Mouse (Mus musculus) hindbrain, postnatal 0 days (tissue): ENCODE results near the gene Prickle4. TPM values are rescaled to one million over a fixed set of nuclear protein-coding genes. Genes with fewer than 3 reads are reported as not detected.

Experiments used
- ATAC-seq: fragments of 200-750 bp; cut with Nextera tagmentation; 2 replicates; pipeline ENCODE4 v1.8.0; 2017; ENCODE audit warnings: mild to moderate bottlenecking, moderate TSS enrichment, moderate library complexity
- DNase-seq: peaks from one replicate; pipeline ENCODE4 v3.0.0-alpha.2; 2015; ENCODE audit warnings: low spot score
- H3K27ac ChIP-seq: fragments of 300-500 bp; sonication (generic); 2 replicates; pipeline ENCODE4 v1.5.1; 2014; ENCODE audit warnings: mild to moderate bottlenecking
- H3K27me3 ChIP-seq: fragments of 300-500 bp; sonication (generic); 2 replicates; pipeline ENCODE4 v1.6.1; 2014; ENCODE audit warnings: low read length, mixed read lengths; ENCODE audit not compliant: insufficient read depth
- H3K36me3 ChIP-seq: fragments of 300-500 bp; sonication (generic); 2 replicates; pipeline ENCODE4 v1.6.1; 2014; ENCODE audit warnings: low read length, mixed read lengths; ENCODE audit not compliant: insufficient read depth
- H3K4me1 ChIP-seq: fragments of 300-500 bp; sonication (generic); 2 replicates; pipeline ENCODE4 v1.6.1; 2014; ENCODE audit warnings: antibody characterized with exemption, low read length, mixed read lengths; ENCODE audit not compliant: insufficient read depth
- H3K4me2 ChIP-seq: fragments of 300-500 bp; sonication (generic); 2 replicates; pipeline ENCODE4 v1.6.1; 2014; ENCODE audit warnings: low read depth, mild to moderate bottlenecking, low read length, moderate library complexity, mixed read lengths
- H3K4me3 ChIP-seq: fragments of 300-500 bp; sonication (generic); 2 replicates; pipeline ENCODE4 v1.5.1; 2014; ENCODE audit warnings: low read length
- H3K9ac ChIP-seq: fragments of 300-500 bp; sonication (generic); replicated peaks from 2 replicates; pipeline ENCODE4 v1.6.1; 2014; ENCODE audit warnings: mild to moderate bottlenecking, low read length, moderate library complexity, mixed read lengths
- H3K9me3 ChIP-seq: fragments of 300-500 bp; sonication (generic); 2 replicates; pipeline ENCODE4 v1.6.1; 2016; ENCODE audit warnings: low read length, mixed read lengths
- CTCF ChIP-seq: IDR thresholded peaks from 2 replicates; pipeline ENCODE4 v1.5.1; 2016; ENCODE audit warnings: antibody characterized with exemption, control low read depth, low read depth
- WGBS: fragments of 180-500 bp; shearing (Covaris S2); extraction: QIAGEN DNeasy Blood & Tissue Kit; methylation state at CpG from one replicate; pipeline ENCODE4 v1.1.7; 2014; 5-methylcytosine and 5-hydroxymethylcytosine counted together
- polyA plus RNA-seq: library from polyadenylated mRNA; unstranded; fragments of >200 nt; fragmentation: Nextera tagmentation; extraction: Ambion mirVana; gene quantifications from 2 replicates; pipeline ENCODE4 v1.2.1, GENCODE M21; 2015
- total RNA-seq: library from RNA; depleted of rRNA; stranded (reverse); fragments of >200 nt; gene quantifications from 2 replicates; pipeline ENCODE4 v1.2.3, GENCODE M21; 2014

The Prickle4 gene
- total and polyA plus RNA-seq, 2 experiments from 2014 or later: 1.5 to 2.2 TPM

- H3K27ac ChIP-seq: peak overlapping the region; percentile 69; the same call in 1 of the 2 replicates
- no peaks in the 10 kb centered on the region for H3K27me3 ChIP-seq
Measured at GRCm38 (mm10) chr17:47738066-47738878, 43.7 kb upstream of the Prickle4 start.

DNA sequence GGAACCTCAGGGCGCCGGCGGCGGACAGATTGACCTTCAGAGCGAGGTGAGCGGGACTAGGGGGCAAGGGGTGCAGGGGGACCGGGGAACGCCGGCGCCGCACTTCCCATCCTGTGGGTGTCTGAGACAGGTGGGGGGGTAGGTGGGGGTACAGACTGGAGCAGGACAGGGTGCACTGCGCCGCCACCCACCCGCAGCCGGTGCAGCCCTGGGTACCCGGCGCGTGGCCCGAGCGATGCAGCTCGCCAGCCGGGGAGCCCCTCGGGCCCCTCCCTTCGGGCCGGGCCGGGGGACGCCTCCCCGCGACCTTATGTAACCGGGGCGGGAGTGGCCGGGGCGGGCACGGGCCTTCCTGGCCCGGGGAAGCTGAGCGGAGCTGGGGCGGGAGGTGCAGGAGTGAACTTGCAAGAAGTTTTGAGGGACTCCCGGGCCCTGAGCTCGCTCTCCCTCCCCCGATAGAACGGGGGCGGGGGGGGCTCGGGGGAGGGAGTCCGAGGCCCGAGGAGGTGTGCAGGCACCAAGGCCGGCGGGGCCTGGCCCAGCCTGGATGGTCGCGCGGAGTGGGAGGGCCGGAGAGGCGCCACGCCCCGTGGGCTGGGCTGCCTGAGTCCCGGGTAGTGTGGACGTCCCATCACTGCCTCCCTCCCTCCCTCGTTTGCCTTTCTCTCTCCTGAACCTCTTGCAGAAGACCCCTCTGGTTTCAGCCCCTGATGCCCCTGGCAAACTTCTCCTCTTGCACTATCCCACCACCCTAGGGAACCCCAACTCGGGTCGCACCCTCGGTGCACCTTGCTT, 42.9 kb upstream of the Prickle4 start:
- Histone ChIP-seq H3K4me1 (0 out of 2 replicates have a peak, but pooled peaks cover 5% of the 10 kb centered on the region), H3K27ac (peak overlapping the region; percentile 69), H3K9me3 (no peaks in the 10 kb centered on the region), H3K36me3 (no peaks in the 10 kb centered on the region), H3K4me3 (peak overlapping the region; percentile 61), H3K9ac (peak overlapping the region; percentile 53), H3K4me2 (peak overlapping the region; percentile 95), H3K27me3 (no peaks in the 10 kb centered on the region)
- no peak for TF ChIP-seq CTCF
- 1% methylated on average over 46 of the region's 60 CpGs for WGBS
- peak; percentile 83 for ATAC-seq
- DNase-seq: peak; percentile 70

More at GRCm38 (mm10) chr17:47738066-47738878, 43.7 kb upstream of the Prickle4 start:
- Histone ChIP-seq H3K9ac (peak overlapping the region; percentile 53), H3K4me1 (0 out of 2 replicates have a peak, but pooled peaks cover 5% of the 10 kb centered on the region), H3K36me3 (no peaks in the 10 kb centered on the region), H3K4me3 (peak overlapping the region; percentile 61), H3K9me3 (no peaks in the 10 kb centered on the region), H3K4me2 (peak overlapping the region; percentile 95)
- TF ChIP-seq CTCF: 0 out of 2 replicates have a peak, but pooled peaks have one; percentile 10
- ATAC-seq (peak; percentile 46), DNase-seq (peak; percentile 19)
- WGBS: 2% methylated on average over 45 of the region's 61 CpGs

GRCm38 (mm10) chr17:47736856-47737255, 42.3 kb upstream of the Prickle4 start, which contains the start of gene Tfeb:
TSS of gene Tfeb (plus strand) at chr17:47737030.
- 0 out of 2 replicates have a peak, but pooled peaks cover 5% of the 10 kb centered on the region for H3K4me1 ChIP-seq
- peak; percentile 74 for ATAC-seq
- peak within 1 kb of the TSS; percentile 69 for H3K27ac ChIP-seq

DNA sequence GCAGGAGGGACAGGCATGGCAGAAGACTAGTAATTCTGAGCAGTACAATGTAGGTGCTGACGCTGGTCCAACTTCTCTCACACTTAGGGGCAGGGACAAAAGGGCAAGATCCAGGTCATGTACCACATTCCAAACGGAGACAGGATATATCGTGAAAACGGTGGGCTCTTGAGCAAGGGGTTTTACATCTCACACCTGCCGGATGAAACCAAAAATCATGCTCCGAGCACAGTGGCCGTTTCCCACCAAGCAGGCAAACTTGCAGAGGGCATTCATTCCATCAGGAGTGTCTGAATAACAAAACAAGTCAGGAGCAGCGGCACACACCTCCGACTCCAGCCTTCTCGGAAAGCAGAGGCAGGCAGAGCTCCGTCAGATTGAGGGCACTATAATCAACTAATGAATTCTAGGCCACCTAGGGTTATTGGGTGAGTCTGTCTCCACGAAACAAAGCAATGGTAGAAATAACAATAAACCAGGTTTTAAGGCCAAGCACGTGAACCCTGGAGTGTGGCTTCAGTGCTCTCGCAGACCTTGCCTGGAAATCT, 41.1 kb upstream of the Prickle4 start:
- ATAC-seq (no peak), DNase-seq (no peak)
- no peak overlapping the region for H3K9ac ChIP-seq
- no peaks in the 10 kb centered on the region for H3K9me3 ChIP-seq
- H3K4me3 ChIP-seq: no peak overlapping the region
- no peaks in the 10 kb centered on the region for H3K36me3 ChIP-seq
- H3K27me3 ChIP-seq: no peaks in the 10 kb centered on the region
- H3K4me2 ChIP-seq: no peak overlapping the region
- 0 out of 2 replicates have a peak, but pooled peaks cover 5% of the 10 kb centered on the region for H3K4me1 ChIP-seq
- H3K27ac ChIP-seq: no peak overlapping the region
- no peak for TF ChIP-seq CTCF
- 75% methylated on average over 14 of the region's 14 CpGs for WGBS

More at GRCm38 (mm10) chr17:47736856-47737255, 42.3 kb upstream of the Prickle4 start, which contains the start of gene Tfeb:
- H3K36me3 ChIP-seq: no peaks in the 10 kb centered on the region
- TF ChIP-seq CTCF: peak; percentile 80
- H3K27me3 ChIP-seq: no peaks in the 10 kb centered on the region
- WGBS: 2% methylated on average over 43 of the region's 47 CpGs
- no peaks in the 10 kb centered on the region for H3K9me3 ChIP-seq
- peak; percentile 96 for DNase-seq
- H3K9ac ChIP-seq: peak within 1 kb of the TSS; percentile 53
- H3K4me2 ChIP-seq: peak within 1 kb of the TSS; percentile 95
- H3K4me3 ChIP-seq: peak within 1 kb of the TSS; percentile 61

GRCm38 (mm10) chr17:47730633-47731575, 36.4 kb upstream of the Prickle4 start:
- H3K4me1 ChIP-seq: no peaks in the 10 kb centered on the region
- H3K27me3 ChIP-seq: no peaks in the 10 kb centered on the region
- H3K4me3 ChIP-seq: no peak overlapping the region
- peak; percentile 29 for TF ChIP-seq CTCF
- ATAC-seq (no peak), DNase-seq (no peak)
- H3K9me3 ChIP-seq: no peaks in the 10 kb centered on the region
- H3K27ac ChIP-seq: no peak overlapping the region
- WGBS: 50% methylated on average over 24 of the region's 24 CpGs
- H3K36me3 ChIP-seq: no peaks in the 10 kb centered on the region
- no peak overlapping the region for H3K4me2 ChIP-seq
- H3K9ac ChIP-seq: no peak overlapping the region
